Mouse (Mus musculus) brain, embryonic 18.5 days (tissue): ENCODE measurements around the gene Rassf7.

Source experiments
- DNase-seq: peaks from one replicate; pipeline ENCODE4 v3.0.0-alpha.2; 2012; ENCODE audit warnings: low read depth, low spot score

Gene Rassf7

DNA sequence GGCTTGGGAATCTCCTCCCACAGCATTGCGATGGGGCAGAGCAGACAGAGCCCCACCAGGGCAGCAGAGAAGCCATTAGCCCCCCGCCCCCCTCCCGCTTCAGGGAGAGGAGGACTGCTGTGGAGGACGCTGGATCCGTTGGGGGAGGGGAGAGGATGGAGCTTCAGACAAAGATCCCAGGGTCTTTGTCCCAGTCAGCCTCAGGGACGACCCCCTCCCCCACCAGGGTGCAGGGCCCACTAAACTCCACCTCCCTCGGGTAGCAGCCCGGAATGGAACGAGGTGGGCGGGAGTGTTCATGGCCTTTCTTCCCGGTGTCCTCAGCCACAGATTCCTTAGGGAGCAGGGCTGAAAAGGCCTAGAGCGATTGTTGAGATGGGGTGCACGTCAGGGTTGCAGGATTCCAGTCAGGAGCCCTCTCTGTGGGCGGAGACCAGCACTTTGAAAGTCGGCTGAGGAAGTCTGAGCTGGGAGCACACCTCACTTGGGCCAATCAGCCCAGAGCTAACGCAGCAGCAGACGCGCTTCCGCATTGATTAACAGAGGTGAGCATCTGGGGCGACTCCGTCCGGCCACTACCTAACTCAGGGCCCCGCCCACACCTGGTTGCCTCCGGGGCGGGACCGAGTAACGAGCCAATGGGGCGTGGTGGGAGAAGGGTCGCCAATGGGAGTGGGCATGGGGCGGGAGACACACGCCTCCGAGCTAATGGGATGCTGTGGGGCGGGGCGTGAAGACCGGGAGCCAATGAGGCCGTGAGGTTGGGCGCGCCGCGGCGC, at the start of gene Rassf7:
Gene Rassf7, plus strand, starts transcription at position 760 of the 779 bp plus-strand sequence.
- peak; percentile 81 for DNase-seq

DNA sequence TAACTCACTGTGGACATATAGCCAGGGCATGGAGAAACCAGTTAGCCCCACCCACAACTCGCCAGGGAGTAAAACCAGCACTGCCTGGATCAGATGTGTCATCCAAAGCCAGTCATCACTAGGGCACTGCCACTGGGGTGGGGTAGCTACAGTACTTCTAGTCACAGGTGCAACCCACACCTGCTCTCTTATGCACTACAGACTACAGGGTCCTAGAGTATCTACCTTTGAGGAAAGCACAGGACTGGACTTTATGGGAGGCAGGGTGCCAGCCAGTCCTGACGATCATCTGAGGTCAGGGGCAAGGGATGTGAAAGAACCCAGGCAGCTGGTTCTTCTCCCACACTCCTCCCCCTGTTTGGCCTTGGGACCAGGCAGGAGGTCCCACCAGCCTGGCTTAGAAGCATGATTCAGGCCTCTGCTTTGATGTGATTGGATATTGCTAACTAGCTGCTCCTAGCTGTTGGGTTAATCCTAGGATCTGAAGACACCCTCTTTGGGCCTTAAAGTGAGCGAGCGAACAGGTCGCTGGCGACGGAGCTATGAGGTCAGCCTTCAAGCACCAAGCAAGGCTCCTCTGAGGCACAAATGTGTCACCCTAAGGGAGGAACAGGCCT, 47.7 kb upstream of the Rassf7 start:
- no peak for DNase-seq

DNA sequence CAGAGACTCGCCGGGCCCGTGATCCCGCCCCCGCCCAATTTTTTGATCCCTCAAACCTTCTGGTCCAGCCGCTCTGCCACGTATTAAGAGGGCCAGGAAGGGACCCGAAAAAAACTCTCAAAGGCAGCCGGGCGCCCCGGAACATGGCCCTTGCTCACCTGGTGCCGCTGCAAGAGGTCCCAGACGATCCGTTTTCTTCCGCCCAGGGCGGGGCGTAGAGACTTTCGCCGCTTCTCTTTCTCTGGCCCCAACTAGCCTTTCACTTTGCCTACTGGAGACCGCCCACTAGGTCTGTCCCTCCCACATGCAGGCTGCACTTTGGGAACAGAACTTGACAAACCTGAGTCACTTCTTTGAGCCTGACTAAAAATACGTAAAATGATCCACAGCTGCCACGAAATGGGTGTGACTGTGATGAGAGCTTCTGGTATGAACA, 47.1 kb upstream of the Rassf7 start:
- DNase-seq, result no peak

DNA sequence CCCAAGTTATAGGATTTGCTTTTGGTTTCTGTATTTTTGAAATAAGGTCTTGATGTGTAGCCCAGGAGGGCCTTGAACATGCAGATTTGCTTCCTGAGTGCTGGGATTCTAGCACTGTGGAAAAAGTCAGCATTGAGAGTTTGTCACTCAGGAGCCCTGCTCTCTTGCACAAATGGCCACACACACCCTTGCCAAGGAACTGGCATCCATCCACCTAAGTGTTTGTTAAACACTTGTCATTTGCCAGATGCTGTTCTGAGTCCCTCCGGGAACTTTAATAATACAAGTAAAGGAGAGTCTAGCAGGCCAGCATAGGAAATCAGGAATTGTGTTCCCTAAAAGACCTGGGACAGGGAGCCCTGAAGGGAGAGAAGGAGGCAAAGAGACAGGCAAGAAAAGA, 46.4 kb upstream of the Rassf7 start:
- no peak for DNase-seq

DNA sequence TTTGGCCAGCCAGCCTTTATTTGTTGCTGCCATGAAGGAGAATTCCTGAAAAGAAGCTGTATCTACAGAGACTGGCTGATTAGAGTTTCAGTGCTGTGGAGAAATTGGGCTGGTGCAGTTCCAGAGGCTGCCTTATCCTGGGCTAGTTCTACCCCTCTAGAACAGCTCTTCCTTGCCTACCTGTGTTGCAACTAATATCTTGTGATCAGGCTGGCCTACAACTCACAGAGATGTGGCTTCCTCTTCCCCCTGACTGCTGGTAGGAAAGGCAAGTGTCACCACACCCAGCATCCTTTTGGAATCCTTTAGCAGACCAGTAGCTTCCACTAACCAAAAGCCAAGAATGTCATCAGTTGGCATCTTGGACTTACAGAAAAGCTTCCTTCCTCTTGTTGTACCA, 45.8 kb upstream of the Rassf7 start:
- no peak for DNase-seq

DNA sequence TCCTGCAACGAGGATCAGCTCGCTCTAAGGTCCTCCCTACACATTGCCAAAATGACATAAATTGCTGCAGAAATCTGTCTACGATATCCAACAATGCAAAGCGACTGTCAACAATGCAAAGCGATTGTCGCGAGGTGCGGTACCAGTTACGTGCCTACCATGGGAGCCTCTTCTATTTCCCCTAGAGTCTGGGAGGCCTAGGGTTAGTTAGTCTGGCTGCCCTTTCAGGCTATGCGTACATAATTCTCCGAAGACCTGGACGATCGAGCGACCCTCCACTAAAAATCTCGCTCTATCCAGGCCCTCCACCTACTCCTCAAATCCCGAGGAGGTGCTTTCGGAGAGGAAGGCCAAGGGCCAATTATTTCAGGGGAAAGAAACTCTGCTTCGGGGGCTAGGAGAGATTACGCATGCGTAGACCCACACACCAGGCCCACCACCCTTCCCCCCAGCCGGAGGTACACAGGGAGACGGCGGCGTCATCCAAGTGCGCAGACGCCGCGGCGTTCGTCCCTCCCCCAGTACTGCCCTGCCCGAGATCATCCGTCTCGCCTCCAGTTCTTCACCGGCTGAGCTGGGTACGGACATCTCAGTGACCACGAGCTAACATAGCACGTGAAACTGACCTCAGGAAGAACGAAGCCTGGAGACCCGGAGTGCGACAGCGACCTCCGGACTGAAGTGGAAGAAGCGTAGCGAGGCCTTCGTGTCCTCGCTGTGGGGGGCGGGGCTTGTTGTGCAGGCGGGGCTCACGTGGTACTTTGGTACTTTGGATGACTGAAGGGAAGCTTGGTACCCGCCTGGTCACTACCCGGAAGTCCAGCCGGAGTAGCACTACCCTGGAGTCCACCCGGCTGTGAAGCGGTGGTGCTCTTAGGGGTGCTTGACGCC, 43.3 kb upstream of the Rassf7 start, which contains the start of gene Rnh1:
Gene Rnh1, minus strand, starts transcription at position 742 of the 891 bp plus-strand sequence.
- DNase-seq, result peak; percentile 92

DNA sequence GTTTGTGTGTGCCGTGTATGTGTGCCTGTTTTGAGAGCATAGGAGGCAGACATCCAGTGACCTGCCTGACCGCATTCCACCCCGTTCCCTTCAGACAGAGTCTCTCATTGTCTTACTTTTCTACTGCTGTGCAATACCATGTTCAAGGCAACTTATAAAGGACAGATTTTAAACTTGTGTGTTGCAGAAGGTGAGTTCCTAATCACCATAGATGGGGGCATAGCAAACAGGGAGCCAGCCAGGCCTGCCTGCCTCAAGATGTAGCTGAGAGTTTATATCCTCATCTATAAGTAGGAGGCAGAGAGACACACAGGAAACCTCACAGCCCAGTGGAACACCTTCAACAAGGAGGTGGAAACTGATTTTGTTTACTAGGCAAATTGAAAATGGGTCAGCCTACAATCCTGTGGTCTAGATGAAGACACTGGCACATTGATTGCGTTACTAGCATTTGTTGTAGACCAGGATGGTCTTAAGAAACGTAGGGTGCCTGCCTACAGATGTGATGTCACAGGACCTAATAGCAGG, 42.3 kb upstream of the Rassf7 start:
- DNase-seq, result no peak

DNA sequence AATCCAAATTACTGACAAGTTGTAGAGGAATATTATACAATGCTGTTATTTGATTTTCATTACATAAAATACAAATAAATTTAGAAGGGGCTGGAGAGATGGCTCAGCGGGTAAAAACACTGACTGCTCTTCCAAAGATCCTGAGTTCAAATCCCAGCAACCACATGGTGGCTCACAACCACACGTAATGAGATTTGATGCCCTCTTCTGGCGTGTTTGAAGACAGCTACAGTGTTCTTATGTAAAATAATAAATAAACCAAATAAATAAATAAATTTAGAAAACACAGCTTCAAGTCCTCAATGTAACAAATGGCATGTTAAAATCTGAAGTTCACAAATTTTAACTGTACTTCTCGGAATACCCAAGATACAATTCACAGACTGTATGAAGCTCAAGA, 40.6 kb upstream of the Rassf7 start:
- DNase-seq, result no peak

DNA sequence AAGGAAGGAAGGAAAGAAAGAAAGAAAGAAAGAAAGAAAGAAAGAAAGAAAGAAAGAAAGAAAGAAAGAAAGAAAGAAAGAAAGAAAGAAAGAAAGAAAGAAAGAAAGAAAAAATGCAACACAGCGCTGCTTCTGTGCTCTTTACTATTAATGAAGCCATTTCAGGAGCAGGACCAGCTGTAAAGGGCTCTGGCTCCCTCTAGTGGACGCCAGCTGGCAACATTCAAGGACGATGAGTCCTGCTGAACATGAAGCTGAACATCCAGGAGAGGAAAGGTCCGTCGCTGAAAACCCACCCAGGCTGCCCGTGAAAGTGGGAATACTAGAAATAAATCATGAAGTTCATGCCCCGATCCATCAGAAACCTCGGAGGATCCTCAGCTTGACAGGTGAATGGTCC, 39.5 kb upstream of the Rassf7 start:
- DNase-seq, result peak; percentile 76

DNA sequence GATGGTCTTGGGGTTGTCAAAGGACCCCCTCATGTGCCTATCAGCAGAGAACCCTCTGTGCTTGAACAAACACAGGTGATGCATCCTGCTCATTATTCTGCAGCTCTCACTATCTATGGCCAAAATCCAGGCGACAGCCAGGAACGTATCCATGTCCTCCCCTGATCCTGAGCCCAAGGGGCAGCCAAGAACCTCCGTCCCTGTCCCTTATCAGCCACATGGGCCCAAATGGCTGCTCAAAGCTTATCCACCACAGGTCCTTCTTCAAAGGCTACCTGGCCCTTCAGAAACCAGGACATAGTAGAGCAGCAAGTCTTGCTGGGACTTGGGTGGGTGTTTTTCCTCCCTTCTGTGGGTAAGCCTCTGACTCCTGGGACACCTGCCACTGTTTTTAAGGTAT, 27.5 kb upstream of the Rassf7 start:
- DNase-seq, result no peak

DNA sequence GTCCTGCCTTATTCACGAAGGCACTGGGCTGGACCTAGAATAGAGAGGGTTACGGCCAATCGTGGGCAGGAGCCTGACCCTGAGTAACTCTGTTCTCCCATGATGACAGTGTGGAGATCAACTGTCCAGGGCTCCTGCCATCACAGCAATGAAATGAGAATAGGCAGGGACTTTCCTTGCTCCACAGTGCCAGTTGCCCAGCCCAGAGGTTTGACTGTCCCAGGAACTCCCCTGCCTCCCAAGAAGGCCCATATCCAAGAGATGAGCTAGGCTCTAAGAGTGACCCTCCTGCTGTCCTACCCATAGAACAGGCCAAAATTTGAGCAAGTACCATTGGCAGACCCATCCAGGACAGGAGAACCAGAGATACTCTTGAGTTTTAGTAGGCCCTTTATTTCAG, 26.9 kb upstream of the Rassf7 start:
- no peak for DNase-seq

DNA sequence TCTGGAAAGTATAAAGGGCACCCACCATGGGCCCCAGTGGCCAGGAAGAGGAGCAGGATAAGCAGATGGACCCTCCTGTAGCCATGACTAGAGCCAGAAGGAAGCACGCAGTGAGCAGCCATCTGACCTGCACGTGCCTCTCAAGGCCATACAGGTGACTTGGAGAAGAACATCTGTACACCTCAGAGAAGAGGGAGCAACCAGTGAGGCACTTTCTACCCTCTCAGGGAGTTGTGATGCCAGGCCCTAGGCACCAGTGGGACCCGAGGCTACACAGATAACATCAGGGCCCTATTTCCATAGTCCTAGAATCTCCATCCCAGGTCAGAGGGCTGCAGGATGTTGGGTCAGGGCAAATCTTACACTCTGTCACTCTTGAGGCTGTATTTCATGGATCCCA, 25.4 kb upstream of the Rassf7 start:
- DNase-seq, result no peak

DNA sequence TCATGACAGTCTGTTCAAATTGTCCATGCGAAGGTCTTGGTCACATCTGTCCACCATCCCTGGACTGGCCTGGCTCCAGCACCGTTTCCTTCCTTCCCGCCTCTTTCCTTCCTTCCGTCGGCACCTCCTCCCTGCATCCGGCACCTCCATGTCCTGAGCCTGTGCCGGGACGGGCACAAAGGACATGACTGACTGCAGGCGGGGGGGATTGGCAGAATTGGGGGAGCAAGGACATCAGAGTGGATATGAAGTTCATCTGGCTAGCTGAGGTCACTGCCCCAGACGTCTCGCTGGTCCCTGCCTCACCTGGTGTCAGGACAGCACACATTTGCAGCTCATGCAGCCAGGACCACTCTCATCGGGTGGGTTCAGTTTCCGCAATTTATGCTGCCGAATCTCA, 24.6 kb upstream of the Rassf7 start:
- DNase-seq, result no peak

DNA sequence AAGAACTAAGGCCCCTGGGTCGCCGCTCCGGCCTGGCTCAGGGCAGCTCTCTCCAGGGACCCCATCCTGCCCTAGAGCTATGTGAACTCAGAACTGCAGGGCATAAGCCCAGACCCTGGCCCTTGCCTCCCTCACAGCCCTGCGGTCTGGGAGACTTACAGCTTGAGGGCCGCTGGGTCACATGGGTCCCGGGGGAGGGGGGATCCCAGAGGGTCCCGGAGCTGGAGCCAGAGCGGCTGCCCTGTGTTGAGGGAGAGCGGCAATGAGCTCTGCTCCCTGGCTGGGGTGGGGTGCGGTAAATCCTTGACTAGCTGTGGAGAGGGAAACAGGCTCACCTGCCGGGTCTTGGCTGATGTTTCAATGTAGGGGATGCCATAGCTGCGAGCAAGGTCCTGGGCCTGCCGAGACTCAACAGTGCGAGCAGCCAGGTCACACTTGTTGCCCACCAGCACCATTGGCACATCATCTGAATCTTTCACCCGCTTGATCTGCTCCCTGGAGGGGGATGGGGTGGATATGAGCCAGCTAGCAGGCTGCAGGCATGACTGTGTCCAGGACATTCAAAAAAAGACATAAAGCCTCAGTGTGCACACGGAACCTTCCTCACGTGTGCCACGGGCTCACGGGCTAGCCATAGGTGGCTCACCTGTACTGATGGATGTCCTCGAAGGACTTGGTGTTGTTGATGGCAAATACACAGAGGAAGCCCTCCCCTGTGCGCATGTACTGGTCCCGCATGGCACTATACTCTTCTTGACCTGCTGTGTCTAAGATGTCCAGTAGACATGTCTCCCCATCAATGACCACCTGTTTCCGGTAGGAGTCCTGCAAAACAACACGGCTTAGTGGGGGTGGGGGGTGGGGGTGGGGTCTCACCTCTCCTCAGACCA, 23.6 kb upstream of the Rassf7 start:
- DNase-seq, result no peak

DNA sequence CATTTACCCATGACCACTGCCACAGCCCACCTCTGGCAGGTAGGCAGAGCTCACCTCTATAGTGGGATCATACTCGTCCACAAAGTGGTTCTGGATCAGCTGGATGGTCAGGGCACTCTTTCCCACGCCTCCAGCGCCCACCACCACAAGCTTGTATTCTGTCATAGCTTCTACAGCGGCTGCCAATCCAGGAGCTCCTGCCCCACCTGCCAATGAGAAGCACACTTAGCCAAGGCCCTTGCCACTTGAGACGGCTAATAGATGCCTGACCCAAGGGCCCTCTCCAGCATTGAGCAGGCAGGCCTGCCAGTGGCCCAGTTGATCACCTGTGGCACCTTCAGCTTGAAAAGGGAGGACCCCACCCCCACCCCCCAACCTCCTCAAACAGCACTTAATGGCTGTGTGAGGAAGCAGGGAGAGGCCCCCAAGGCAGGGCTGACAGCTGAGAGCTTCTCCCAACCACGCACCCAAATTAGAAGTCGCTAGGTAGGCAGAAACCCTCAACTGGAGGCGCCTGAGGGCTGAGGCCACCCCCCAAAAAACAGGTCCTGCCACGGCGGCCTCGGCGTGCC, 22.8 kb upstream of the Rassf7 start:
- DNase-seq, result no peak

DNA sequence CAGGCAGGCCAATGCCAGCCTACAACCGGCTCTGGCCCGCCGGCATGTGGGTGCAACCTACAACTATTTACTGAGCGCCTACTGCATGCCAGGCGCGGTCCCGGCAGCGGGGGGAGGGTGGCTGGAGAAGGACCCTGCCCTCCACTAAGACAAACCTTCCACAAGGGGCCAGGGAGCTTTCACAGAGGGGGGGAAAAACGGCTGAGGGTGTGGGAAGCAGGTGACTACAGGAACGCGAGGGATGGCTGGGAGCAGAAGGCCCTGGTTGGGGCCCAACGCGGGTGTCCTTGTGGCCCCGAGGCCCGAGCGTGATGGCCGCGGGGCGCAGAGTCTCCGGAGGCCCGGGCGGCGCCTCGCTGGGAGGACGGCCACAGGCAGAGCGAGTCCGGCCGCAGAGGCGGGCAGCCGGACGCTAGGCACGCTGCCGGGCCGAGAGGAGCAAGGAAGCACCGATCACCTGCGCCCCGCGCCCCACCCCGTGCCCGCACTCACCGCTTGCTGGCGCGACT, 22.3 kb upstream of the Rassf7 start:
- no peak for DNase-seq

DNA sequence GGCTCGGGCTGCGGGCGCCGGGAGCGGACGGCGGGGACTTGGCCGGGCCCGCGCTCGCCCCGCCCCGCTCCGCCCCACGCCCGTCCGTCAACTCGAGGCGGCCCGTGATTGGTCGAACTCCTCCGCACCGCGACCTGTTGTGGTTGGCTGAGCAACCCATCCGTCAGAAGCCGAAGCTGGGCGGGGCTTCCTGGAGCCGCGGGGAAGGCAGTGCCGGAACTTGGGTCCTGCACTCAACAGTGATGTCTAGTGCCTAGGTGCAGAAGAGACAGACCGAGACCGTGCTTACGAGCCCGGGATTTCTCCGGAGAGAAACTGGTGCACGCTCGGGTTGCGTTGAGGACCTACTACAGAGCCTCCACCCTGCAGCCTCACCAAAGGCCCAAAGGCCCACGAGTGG, 21.7 kb upstream of the Rassf7 start, which contains the start of the genes Hras and Lrrc56:
Gene Hras, minus strand, starts transcription at position 58 of the 400 bp plus-strand sequence.
Gene Lrrc56, plus strand, starts transcription at position 210 of the 400 bp plus-strand sequence.
- DNase-seq, result peak; percentile 90

DNA sequence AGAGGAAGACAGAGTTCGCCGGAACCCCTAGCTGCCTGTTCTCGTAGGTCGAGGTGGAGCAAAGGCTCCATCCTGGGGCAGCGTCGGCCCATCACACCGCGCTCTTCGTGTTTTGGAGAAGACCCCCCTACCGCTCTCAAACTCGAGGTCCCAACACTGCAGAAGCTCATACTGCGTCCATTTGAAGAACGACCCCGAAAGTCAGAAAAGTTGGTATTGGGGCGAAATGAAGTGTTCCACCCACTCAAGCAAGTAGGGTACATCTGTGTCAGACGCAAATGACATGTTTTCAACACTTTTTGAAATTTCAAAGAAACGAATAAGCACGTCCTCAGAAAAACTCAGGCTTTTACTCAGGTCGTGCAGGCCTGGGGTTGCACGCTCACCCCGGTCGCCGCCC, 21.3 kb upstream of the Rassf7 start:
- DNase-seq, result no peak

DNA sequence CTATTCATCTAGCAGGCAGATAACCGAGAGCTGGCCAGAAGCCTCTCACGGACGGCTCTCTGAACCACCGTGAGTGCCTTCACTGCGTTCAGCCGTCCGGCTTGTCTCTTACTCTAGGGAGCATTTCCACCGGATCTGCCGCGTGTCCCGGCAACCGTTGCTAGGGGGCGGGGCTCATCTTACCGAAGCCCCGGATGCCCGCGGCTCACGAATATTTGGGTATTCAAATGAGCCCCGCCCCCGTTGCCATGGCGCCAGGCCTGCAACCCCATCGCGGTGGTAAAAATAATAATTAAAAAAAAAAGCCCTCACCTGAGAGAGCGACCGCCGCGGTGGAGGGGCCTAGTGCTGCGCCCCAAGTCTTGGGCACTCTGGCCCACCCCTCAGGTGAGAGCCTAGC, 20.8 kb upstream of the Rassf7 start:
- peak; percentile 73 for DNase-seq

DNA sequence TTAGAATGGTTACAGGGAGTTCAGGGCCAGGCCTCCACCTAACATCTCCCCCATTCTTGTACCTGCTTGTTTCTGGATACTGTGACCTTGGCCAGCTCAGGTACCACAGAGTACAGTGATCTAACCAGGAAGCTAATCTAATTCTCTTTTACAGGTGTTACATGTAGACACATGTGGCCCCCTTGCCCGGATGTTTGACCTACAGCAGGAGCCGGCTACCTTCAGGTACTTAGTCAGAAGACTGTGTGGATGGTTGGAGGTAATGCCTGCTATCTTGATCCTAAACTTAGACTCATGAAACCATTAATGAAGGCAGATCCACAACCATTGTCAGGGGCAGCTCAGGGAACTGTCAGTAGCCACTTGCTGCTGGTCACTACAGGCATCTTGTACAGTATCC, 19.9 kb upstream of the Rassf7 start:
- no peak for DNase-seq
